14 mouse cellular contexts compared by ENCODE assay signal in the genomic region with DNA sequence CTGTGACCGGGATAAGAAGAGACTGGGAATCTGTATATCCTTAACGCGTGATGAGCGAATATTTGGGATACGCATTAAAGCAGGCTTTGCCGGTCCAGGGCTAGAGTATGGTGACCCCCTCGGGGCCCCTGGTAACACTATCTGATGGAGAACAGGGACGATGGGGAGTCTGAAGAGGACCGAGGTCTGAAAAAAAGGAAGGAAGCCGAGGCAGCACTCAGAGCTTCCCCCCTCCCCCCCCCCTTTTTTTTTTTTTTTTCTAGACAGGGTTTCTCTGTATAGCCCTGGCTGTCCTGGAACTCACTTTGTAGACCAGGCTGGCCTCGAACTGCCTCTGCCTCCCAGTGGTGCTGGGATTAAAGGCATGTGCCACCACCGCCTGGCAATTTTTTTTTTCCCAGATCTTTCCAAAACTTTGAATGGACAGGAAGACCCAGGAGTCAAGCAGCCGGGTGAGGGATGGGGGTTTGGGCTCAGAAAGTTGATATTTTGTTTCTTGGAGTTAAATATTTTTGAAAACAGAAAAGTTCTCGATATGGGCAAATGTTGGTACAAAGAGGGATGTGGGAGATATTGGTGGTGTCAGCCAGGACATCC. TPM values are rescaled to one million over a fixed set of nuclear protein-coding genes. Genes with fewer than 3 reads are reported as not detected.
DNase-seq lines count a peak whose midpoint lies in the region; ATAC-seq and TF ChIP-seq lines count a peak whose summit lies in the region.
"Had no signal": no experiment of that assay in that cellular context is flagged by ENCODE, and none has a peak within 500 bp of the region (broad histone marks: within the 10 kb centered on the region; RNA-seq: fewer than 3 reads in every experiment).

No protein-coding gene starts in this region.

- no peaks in the 10 kb centered on the region for H3K9me3 ChIP-seq in lung, embryonic 15.5 days

- H3K36me3 ChIP-seq in lung, embryonic 15.5 days, result no peaks in the 10 kb centered on the region
- no peaks in the 10 kb centered on the region for H3K36me3 ChIP-seq in myocyte (ENCODE audit: control insufficient read depth, insufficient read depth)

- peaks cover 13% of the 10 kb centered on the region; the same call in 1 of the 2 replicates for H3K4me1 ChIP-seq in lung, embryonic 15.5 days

- TF ChIP-seq CTCF in gastrocnemius, adult 2 months (IDR thresholded peaks at IDR 0.05), result no peak

- H3K4me2 ChIP-seq in lung, embryonic 15.5 days, result peak overlapping the region; percentile 81
- H3K4me2 ChIP-seq in myocyte (ENCODE audit: low read depth), result peak overlapping the region; percentile 80

- no peak overlapping the region for H3ac ChIP-seq in myocyte (ENCODE audit: control insufficient read depth, insufficient read length)

- no peak for DNase-seq in gastrocnemius, adult 2 months
- DNase-seq in gastrocnemius, postnatal 25 days, result no peak
- DNase-seq in lung, postnatal 10 days, result no peak
- DNase-seq in urinary bladder, postnatal 25 days (ENCODE audit: low spot score), result no peak
- DNase-seq in urinary bladder, adult 2 months (ENCODE audit: low spot score), result no peak
- DNase-seq: adrenal gland, adult 8-10 months; embryo, embryonic 11 days; gastrocnemius, postnatal 14 days; layer of hippocampus, adult 9-11 months; right cerebral cortex, adult 18-20 months had no signal

- H3K27ac ChIP-seq in gastrocnemius, adult 2 months, result peak overlapping the region; percentile 92
- H3K27ac ChIP-seq in lung, embryonic 15.5 days, result no peak overlapping the region

- no peak for TF ChIP-seq POLR2A in myocyte (IDR thresholded peaks at IDR 0.05; ENCODE audit: insufficient read length, low read depth)

- peak overlapping the region; percentile 97 for H3K4me3 ChIP-seq in gastrocnemius, adult 2 months
- peak overlapping the region; percentile 58; the same call in 1 of the 2 replicates for H3K4me3 ChIP-seq in lung, embryonic 15.5 days
- peak overlapping the region; percentile 49 for H3K4me3 ChIP-seq in myocyte

- intact Hi-C loops in gastrocnemius, adult 2 months (cut with DNase I), result no loop called here

- peaks cover 21% of the 10 kb centered on the region for H3K27me3 ChIP-seq in lung, embryonic 15.5 days
- H3K27me3 ChIP-seq in myocyte (ENCODE audit: control insufficient read depth, insufficient read depth, insufficient read length), result no peaks in the 10 kb centered on the region

- no peak for ATAC-seq in lung, embryonic 15.5 days (ENCODE audit: borderline replicate concordance, extremely low read depth, low FRiP score, low TSS enrichment)
- 0 out of 4 replicates have a peak, but pooled peaks have one; percentile 20 to 35 for ATAC-seq in hematopoietic stem cell, adult 5-6 weeks (replicated peaks in 1 of 2; ENCODE audit: insufficient read depth in 1 of 2, low FRiP score in 2 of 2, low TSS enrichment in 1 of 2, low read depth in 1 of 2, poor library complexity in 2 of 2, severe bottlenecking in 2 of 2)
- ATAC-seq: midbrain, embryonic 16.5 days had no signal

- H3K9ac ChIP-seq in lung, embryonic 15.5 days, result no peak overlapping the region

- WGBS in lung, embryonic 15.5 days, result 22% methylated on average over 14 of the region's 14 CpGs

- no peaks in the 10 kb centered on the region for H3K79me2 ChIP-seq in myocyte (ENCODE audit: control insufficient read depth, insufficient read depth)

TF ChIP-seq in myocyte, 11 proteins besides CTCF, POLR2A, EP300 and RAD21:
- TF ChIP-seq TCF3 (IDR thresholded peaks at IDR 0.05; ENCODE audit: insufficient read length, low read depth), result no peak
- no peak for TF ChIP-seq MAX (IDR thresholded peaks at IDR 0.05; ENCODE audit: low read depth)
- TF ChIP-seq USF1 (IDR thresholded peaks at IDR 0.05; ENCODE audit: low read depth), result no peak
- TF ChIP-seq CEBPB (IDR thresholded peaks at IDR 0.05; ENCODE audit: insufficient read depth, poor library complexity, severe bottlenecking), result no peak
- no peak for TF ChIP-seq POLR2AphosphoS2 (IDR thresholded peaks at IDR 0.05; ENCODE audit: insufficient read length, low read depth)
- TF ChIP-seq MYOG (IDR thresholded peaks at IDR 0.05; ENCODE audit: control insufficient read depth in 1 of 3, insufficient read depth in 1 of 3, insufficient read length in 2 of 3, low read depth in 2 of 3), result no peak
- TF ChIP-seq REST (IDR thresholded peaks at IDR 0.05; ENCODE audit: insufficient read depth, insufficient read length), result no peak
- TF ChIP-seq TCF12 (IDR thresholded peaks at IDR 0.05; ENCODE audit: insufficient read depth, poor library complexity, severe bottlenecking), result no peak
- TF ChIP-seq SRF (IDR thresholded peaks at IDR 0.05; ENCODE audit: control insufficient read depth, insufficient read length, low read depth), result no peak
- TF ChIP-seq MYOD1 (IDR thresholded peaks at IDR 0.05; ENCODE audit: control insufficient read depth in 1 of 3, insufficient read length in 2 of 3, low read depth in 2 of 3), result no peak
- no peak for TF ChIP-seq E2F4 (IDR thresholded peaks at IDR 0.05; ENCODE audit: insufficient read depth)

RNA-seq across cellular contexts. Expression of gene Parp14, which starts 1.2 kb away (rescaled TPM):
- total RNA-seq in gastrocnemius, adult 2 months (2021), result 1 to 10 TPM; 2.9 to 4.4 TPM
- total RNA-seq in gastrocnemius, postnatal 25 days (2021), result 1 to 10 TPM; 3.2 to 3.3 TPM
- 0.81 and 1.2 TPM in 2 replicates for polyA plus RNA-seq in lung, embryonic 15.5 days (2015; fragmentation: Nextera tagmentation; extraction: Ambion mirVana)
- 36.6 and 38.7 TPM in 2 replicates for total RNA-seq in hematopoietic stem cell, adult 5-6 weeks (2017)
- 0.23 TPM for polyA plus RNA-seq in myocyte (2012; fragmentation: generic; extraction: Trizol)
- 12.8 and 19.4 TPM in 2 replicates for polyA plus RNA-seq in urinary bladder, adult 2 months (2012; rRNA removed)
